Mouse (Mus musculus): ENCODE results near the gene Gm9970. TPM values are rescaled to one million over a fixed set of nuclear protein-coding genes. Genes with fewer than 3 reads are reported as not detected.
"Not testable (repeated sequence)": the region's sequence is repeated elsewhere in the genome, so short reads cannot be mapped to it uniquely, and the experiment has no call there.

Gene Gm9970
- polyA plus RNA-seq, 1 experiment from 2014 or later: 0.73 TPM

- in situ Hi-C loops (cut with MboI; ENCODE audit: low pct_unique_long_range_greater_than_20kb): no loop called here
- no peaks in the 10 kb centered on the region for H3K27me3 ChIP-seq
- ChIA-PET POLR2A (no interaction called here), CTCF (interaction anchor here (0.6 kb wide), 1 partner anchor 1230 kb away, joined by 3 read pairs; no protein-coding TSS in a partner anchor)
- no peak for TF ChIP-seq CTCF (IDR thresholded peaks at IDR 0.05)
- ATAC-seq (no peak), DNase-seq (ENCODE audit: low read depth, low spot score) (no peak)
Measured at GRCm38 (mm10) chr5:31226641-31227040, 14.4 kb downstream of the Gm9970 start.

DNA sequence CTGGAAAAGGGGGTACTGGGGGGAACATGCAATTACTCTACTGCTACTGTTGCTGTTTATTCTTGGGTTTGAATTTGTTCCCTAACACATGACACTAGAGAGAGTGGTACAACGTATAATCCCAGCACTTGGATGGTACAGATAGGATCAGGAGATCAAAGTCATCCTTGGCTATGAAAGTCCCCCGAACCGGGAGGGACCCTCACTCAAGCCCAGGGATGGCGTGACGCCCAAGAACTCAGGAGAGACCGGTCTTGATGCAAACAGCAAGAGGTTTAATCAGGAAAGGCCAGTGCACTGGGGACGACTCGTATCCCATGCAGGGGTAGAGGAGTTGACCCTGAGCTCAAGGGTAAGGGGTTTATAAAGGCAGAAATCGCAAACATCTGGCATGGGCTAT is 18.3 kb downstream of the Gm9970 start:
- in situ Hi-C loops (cut with MboI; ENCODE audit: low pct_unique_long_range_greater_than_20kb): no loop called here
- TF ChIP-seq CTCF (IDR thresholded peaks at IDR 0.05): no peak
- no peak for ATAC-seq
- no peaks in the 10 kb centered on the region for H3K27me3 ChIP-seq
- DNase-seq (ENCODE audit: low read depth, low spot score): no peak
- POLR2A ChIA-PET: no interaction called here
- CTCF ChIA-PET: interaction anchor here (1.3 to 1.6 kb wide), 2 partner anchors 16 to 65 kb away, joined by 3 to 4 read pairs; no protein-coding TSS in a partner anchor

DNA sequence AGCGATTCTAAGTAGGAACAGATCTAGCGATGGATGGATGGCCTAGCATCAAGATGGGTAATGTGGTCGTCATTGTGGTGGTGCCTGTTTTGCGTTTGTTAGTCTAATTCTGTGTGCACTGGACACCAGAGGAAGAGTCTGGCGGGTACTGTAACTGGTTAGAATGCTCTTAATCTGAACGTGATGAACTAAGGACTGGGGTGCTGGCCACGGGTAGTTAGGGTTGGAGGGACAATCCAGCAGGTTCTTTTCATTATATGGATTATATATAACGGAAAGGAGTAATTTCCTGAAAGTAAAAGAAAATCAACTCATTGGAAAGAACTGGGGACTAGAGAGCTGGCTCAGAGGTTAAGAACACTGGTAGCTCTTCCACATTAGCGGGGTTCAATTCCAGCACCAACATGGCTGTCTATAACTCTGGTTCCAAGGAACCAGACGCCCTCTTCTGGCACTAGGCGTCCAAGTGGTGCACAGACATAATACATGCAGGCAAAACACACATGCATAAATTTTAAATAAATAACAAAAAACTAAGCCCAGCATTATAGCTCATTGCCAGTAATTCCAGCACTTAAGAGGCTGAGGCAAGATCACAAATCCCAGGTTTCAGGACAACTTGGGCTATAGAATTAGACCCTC is 19.6 kb downstream of the Gm9970 start:
- H3K27me3 ChIP-seq: no peaks in the 10 kb centered on the region
- POLR2A ChIA-PET: interaction anchor here (0.7 to 1.6 kb wide), 4 partner anchors 17 to 29 kb away, joined by 3 to 6 read pairs (median 6); partner anchors contain the start of genes Eif2b4, Gm9970, Nrbp1 and Snx17
- in situ Hi-C loops (cut with MboI; ENCODE audit: low pct_unique_long_range_greater_than_20kb): no loop called here
- DNase-seq (ENCODE audit: low read depth, low spot score): no peak
- ATAC-seq: no peak
- peak; percentile 73 for TF ChIP-seq CTCF (IDR thresholded peaks at IDR 0.05)
- CTCF ChIA-PET: interaction anchor here (0.6 to 1.3 kb wide), 5 partner anchors 17 to 107 kb away, joined by 3 to 4 read pairs (median 3); no protein-coding TSS in a partner anchor

DNA sequence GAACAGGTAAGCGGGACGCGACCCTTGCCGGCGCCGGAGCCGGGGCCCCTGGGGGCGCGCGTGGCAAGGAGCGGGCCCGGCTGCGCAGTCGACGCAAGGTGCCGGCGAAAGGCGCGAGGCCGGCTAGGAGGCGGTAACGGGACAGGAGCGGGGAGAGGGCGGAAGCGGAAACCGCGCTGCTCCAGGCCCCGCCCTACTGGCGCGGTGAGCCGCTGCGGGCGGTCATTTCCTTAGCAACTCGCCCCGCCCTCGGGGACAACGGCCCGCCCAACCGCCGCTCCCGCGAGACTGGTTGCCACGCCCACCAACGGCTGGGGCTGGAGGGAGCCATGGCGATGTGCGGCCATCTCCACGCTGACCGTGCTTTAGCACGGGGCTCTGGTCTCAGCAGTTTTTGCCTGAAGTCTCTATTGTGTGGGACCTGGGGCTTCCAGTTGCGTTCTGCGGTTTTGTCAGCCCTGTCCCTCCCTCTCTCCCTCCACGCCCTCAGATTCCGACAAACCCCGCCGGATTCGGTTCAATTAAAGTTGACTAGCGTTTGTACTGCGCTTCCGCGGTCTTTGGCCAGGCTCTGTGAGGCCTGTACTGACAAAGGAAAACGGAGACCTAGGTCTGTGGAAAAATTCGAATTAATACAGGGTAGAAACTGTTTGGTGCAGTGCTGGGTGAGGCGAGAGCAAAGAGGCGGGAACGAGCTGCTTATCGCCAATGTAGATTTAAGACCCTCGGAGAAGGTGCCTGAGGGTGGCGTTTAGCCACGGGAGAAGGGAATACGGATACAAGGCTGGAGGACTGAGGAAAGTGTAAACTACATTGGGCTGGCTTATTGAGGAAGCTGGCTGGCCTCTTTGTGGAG is 20.4 kb downstream of the Gm9970 start, which contains the start of gene Ppm1g:
Ppm1g (minus strand) TSS at position 240 of the 856 bp plus-strand sequence.
- CTCF ChIA-PET: interaction anchor here (0.6 to 1.2 kb wide), 4 partner anchors 18 to 108 kb away, joined by 3 to 4 read pairs (median 3); no protein-coding TSS in a partner anchor
- ATAC-seq (peak; percentile 96), DNase-seq (ENCODE audit: low read depth, low spot score) (peak; percentile 75)
- H3K27me3 ChIP-seq: no peaks in the 10 kb centered on the region
- no peak for TF ChIP-seq CTCF (IDR thresholded peaks at IDR 0.05)
- in situ Hi-C loops (cut with MboI; ENCODE audit: low pct_unique_long_range_greater_than_20kb): no loop called here
- POLR2A ChIA-PET: interaction anchor here (0.7 to 1.6 kb wide), 4 partner anchors 18 to 29 kb away, joined by 3 to 6 read pairs (median 6); partner anchors contain the start of genes Eif2b4, Gm9970, Nrbp1 and Snx17

DNA sequence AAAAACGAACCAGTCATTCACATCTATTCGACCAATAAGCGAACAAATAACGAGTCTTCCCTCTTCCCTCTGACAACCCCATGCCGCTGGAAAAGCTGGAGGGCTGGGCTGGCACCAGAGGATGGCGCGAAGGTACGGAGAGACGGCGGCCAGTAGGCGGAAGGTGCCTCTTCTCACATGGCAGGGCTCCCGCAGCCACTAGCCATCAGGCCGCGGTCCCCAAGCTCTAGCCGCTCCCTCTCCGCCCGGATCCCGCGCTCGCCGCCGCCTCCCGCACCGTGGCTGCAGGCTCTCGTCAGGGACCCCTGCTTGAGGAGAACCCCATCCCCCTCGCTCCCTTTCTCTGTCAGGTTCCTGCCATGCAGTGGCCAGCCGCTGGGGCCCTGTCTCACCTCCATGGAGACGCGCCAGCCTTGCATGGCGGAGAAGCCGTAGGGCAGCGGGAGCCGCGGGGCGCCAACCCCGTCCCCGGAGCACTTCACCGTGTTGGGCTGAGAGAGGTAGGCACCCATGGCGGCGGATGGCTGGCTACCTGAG is 21.1 kb downstream of the Gm9970 start:
- ChIA-PET CTCF (interaction anchor here (1.1 kb wide), 1 partner anchor 22 kb away, joined by 3 read pairs; no protein-coding TSS in a partner anchor), POLR2A (no interaction called here)
- no peaks in the 10 kb centered on the region for H3K27me3 ChIP-seq
- peak; percentile 65 for TF ChIP-seq CTCF (IDR thresholded peaks at IDR 0.05)
- peak; percentile 74 for ATAC-seq
- no peak for DNase-seq (ENCODE audit: low read depth, low spot score)
- in situ Hi-C loops (cut with MboI; ENCODE audit: low pct_unique_long_range_greater_than_20kb): loop anchor here (10.0 kb wide), 1 partner anchor 105 kb away; no protein-coding TSS in a partner anchor

- POLR2A ChIA-PET: no interaction called here
- CTCF ChIA-PET: interaction anchor here (1.0 to 1.4 kb wide), 4 partner anchors 22 to 109 kb away, joined by 3 to 6 read pairs (median 3); no protein-coding TSS in a partner anchor
- in situ Hi-C loops (cut with MboI; ENCODE audit: low pct_unique_long_range_greater_than_20kb): loop anchor here (10.0 kb wide), 1 partner anchor 105 kb away; no protein-coding TSS in a partner anchor
- ATAC-seq: no peak
- no peak for DNase-seq (ENCODE audit: low read depth, low spot score)
- TF ChIP-seq CTCF (IDR thresholded peaks at IDR 0.05): no peak
- H3K27me3 ChIP-seq: no peaks in the 10 kb centered on the region
Measured at GRCm38 (mm10) chr5:31219474-31219873, 21.6 kb downstream of the Gm9970 start.

GRCm38 (mm10) chr5:31219070-31219469 is 22.0 kb downstream of the Gm9970 start:
- in situ Hi-C loops (cut with MboI; ENCODE audit: low pct_unique_long_range_greater_than_20kb): loop anchor here (10.0 kb wide), 1 partner anchor 106 kb away; no protein-coding TSS in a partner anchor
- DNase-seq (ENCODE audit: low read depth, low spot score) (no peak), ATAC-seq (no peak)
- POLR2A ChIA-PET: interaction anchor here (0.9 to 1.4 kb wide), 2 partner anchors 9 to 26 kb away, joined by 4 to 5 read pairs; partner anchors contain the start of genes Eif2b4 and Snx17
- peak; percentile 9 for TF ChIP-seq CTCF (IDR thresholded peaks at IDR 0.05)
- H3K27me3 ChIP-seq: no peaks in the 10 kb centered on the region
- CTCF ChIA-PET: interaction anchor here (1.0 to 2.1 kb wide), 6 partner anchors 16 to 109 kb away, joined by 3 to 6 read pairs (median 4); no protein-coding TSS in a partner anchor

DNA sequence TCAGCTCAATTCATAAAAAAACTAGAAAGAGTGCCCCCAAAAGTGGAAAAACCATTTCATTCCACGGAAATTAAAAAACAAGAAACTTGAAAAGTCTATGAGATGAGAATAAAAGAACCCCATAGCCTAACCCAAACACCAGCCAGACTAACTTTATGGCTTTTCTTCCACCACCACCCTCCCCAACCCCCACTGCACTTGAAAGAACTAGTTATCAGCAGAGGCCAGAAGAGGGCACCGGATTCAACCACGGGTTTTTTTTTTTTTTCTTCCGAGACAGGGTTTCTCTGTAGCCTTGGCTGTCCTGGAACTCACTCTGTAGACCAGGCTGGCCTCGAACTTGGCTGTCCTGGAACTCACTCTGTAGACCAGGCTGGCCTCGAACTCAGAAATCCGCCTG is 22.7 kb downstream of the Gm9970 start:
- ChIA-PET POLR2A (interaction anchor here (0.9 to 1.4 kb wide), 2 partner anchors 8 to 25 kb away, joined by 4 to 5 read pairs; partner anchors contain the start of genes Eif2b4 and Snx17), CTCF (interaction anchor here (1.0 to 2.1 kb wide), 5 partner anchors 16 to 110 kb away, joined by 3 to 6 read pairs (median 4); no protein-coding TSS in a partner anchor)
- TF ChIP-seq CTCF (IDR thresholded peaks at IDR 0.05): peak; percentile 37
- in situ Hi-C loops (cut with MboI; ENCODE audit: low pct_unique_long_range_greater_than_20kb): loop anchor here (10.0 kb wide), 1 partner anchor 107 kb away; no protein-coding TSS in a partner anchor
- DNase-seq (ENCODE audit: low read depth, low spot score) (no peak), ATAC-seq (no peak)
- H3K27me3 ChIP-seq: no peaks in the 10 kb centered on the region

- ATAC-seq; DNase-seq (ENCODE audit: low read depth, low spot score); POLR2A ChIA-PET; H3K27me3 ChIP-seq: not testable (repeated sequence)
- CTCF ChIA-PET: interaction anchor here (0.9 to 1.2 kb wide), 2 partner anchors 12 to 14 kb away, joined by 3 read pairs; partner anchors contain the start of gene Zfp513
- in situ Hi-C loops (cut with MboI; ENCODE audit: low pct_unique_long_range_greater_than_20kb): loop anchor here (10.0 kb wide), 1 partner anchor 108 kb away; no protein-coding TSS in a partner anchor
- peak; percentile 35 for TF ChIP-seq CTCF (IDR thresholded peaks at IDR 0.05)
Measured at GRCm38 (mm10) chr5:31216554-31216953, 24.5 kb downstream of the Gm9970 start.
